Mouse (Mus musculus): ENCODE results near the gene Olfr1240. TPM values are rescaled to one million over a fixed set of nuclear protein-coding genes. Genes with fewer than 3 reads are reported as not detected.

Olfr1240 gene
- polyA plus RNA-seq (2014; fragmentation: Nextera tagmentation; extraction: Ambion mirVana): not detected in 2 replicates

DNA sequence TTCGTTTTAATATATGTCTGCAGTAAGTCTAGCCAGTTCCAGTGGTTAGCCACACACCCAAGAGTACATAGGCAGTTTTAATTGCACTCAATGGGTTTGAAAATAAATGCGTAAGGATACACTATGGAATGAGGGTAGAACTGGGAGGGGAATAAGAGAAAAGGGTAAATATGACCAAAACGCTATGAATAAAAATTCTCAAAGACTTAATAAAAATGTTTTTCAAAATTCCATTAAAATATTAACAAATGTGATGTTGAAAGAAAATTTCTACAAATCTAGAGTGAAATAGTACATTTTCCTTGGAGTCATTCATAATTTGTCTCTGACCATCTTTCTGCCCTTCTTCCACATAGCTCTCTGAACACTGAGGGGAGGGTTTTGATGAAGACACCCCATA, at the start of gene Olfr1240:
Gene Olfr1240, minus strand, starts transcription at position 101 of the 400 bp plus-strand sequence.
- Histone ChIP-seq H3K4me2 (ENCODE audit: low read length) (no peak within 1 kb of the TSS), H3K9me3 (ENCODE audit: control insufficient read depth, low read length) (no peaks in the 10 kb centered on the region), H3K9ac (ENCODE audit: low read length) (no peak within 1 kb of the TSS), H3K36me3 (ENCODE audit: control insufficient read depth, insufficient read depth, low read length) (no peaks in the 10 kb centered on the region), H3K27me3 (replicated peaks; ENCODE audit: control insufficient read depth, insufficient read depth, low read length) (no peaks in the 10 kb centered on the region), H3K4me1 (replicated peaks; ENCODE audit: control insufficient read depth, insufficient read depth, low read length) (no peaks in the 10 kb centered on the region), H3K27ac (ENCODE audit: low read depth) (no peak within 1 kb of the TSS), H3K4me3 (ENCODE audit: low read depth, low read length) (no peak within 1 kb of the TSS)
- ATAC-seq (replicated peaks; ENCODE audit: low FRiP score, low TSS enrichment, low read depth) (no peak), DNase-seq (ENCODE audit: low spot score) (no peak)
- WGBS: 84% methylated on average over 3 of the region's 3 CpGs

- DNase-seq (ENCODE audit: low spot score) (no peak), ATAC-seq (replicated peaks; ENCODE audit: low FRiP score, low TSS enrichment, low read depth) (no peak)
- Histone ChIP-seq H3K27ac (ENCODE audit: low read depth) (no peak within 1 kb of the TSS), H3K4me3 (ENCODE audit: low read depth, low read length) (no peak within 1 kb of the TSS), H3K36me3 (ENCODE audit: control insufficient read depth, insufficient read depth, low read length) (no peaks in the 10 kb centered on the region), H3K9me3 (ENCODE audit: control insufficient read depth, low read length) (no peaks in the 10 kb centered on the region), H3K27me3 (replicated peaks; ENCODE audit: control insufficient read depth, insufficient read depth, low read length) (no peaks in the 10 kb centered on the region), H3K4me1 (replicated peaks; ENCODE audit: control insufficient read depth, insufficient read depth, low read length) (no peaks in the 10 kb centered on the region), H3K9ac (ENCODE audit: low read length) (no peak within 1 kb of the TSS), H3K4me2 (ENCODE audit: low read length) (no peak within 1 kb of the TSS)
These were observed 44.2 kb upstream of the Olfr1240 start, which contains the start of gene Olfr1241 for GRCm38 (mm10) chr2:89487026-89487425. Gene Olfr1241 (minus strand): TSS chr2:89487126.

GRCm38 (mm10) chr2:89420307-89420706, 22.5 kb downstream of the Olfr1240 start, which contains the start of gene Olfr1239:
Gene Olfr1239 (minus strand): TSS chr2:89420407.
- 89% methylated on average over 2 of the region's 2 CpGs for WGBS
- H3K4me3 ChIP-seq (ENCODE audit: low read depth, low read length): no peak within 1 kb of the TSS
- no peak within 1 kb of the TSS for H3K4me2 ChIP-seq (ENCODE audit: low read length)
- no peaks in the 10 kb centered on the region for H3K4me1 ChIP-seq (replicated peaks; ENCODE audit: control insufficient read depth, insufficient read depth, low read length)
- DNase-seq (ENCODE audit: low spot score) (no peak), ATAC-seq (replicated peaks; ENCODE audit: low FRiP score, low TSS enrichment, low read depth) (no peak)
- no peak within 1 kb of the TSS for H3K27ac ChIP-seq (ENCODE audit: low read depth)
- no peaks in the 10 kb centered on the region for H3K9me3 ChIP-seq (ENCODE audit: control insufficient read depth, low read length)
- H3K27me3 ChIP-seq (replicated peaks; ENCODE audit: control insufficient read depth, insufficient read depth, low read length): no peaks in the 10 kb centered on the region
- H3K9ac ChIP-seq (ENCODE audit: low read length): no peak within 1 kb of the TSS
- no peaks in the 10 kb centered on the region for H3K36me3 ChIP-seq (ENCODE audit: control insufficient read depth, insufficient read depth, low read length)

GRCm38 (mm10) chr2:89414557-89414956, 28.2 kb downstream of the Olfr1240 start:
- H3K27ac ChIP-seq (ENCODE audit: low read depth): no peak overlapping the region
- no peak overlapping the region for H3K4me2 ChIP-seq (ENCODE audit: low read length)
- no peak overlapping the region for H3K9ac ChIP-seq (ENCODE audit: low read length)
- H3K9me3 ChIP-seq (ENCODE audit: control insufficient read depth, low read length): no peaks in the 10 kb centered on the region
- no peak overlapping the region for H3K4me3 ChIP-seq (ENCODE audit: low read depth, low read length)
- DNase-seq (ENCODE audit: low spot score) (no peak), ATAC-seq (replicated peaks; ENCODE audit: low FRiP score, low TSS enrichment, low read depth) (no peak)
- H3K4me1 ChIP-seq (replicated peaks; ENCODE audit: control insufficient read depth, insufficient read depth, low read length): no peaks in the 10 kb centered on the region
- WGBS: 72% methylated on average over 1 of the region's 1 CpGs
- no peaks in the 10 kb centered on the region for H3K36me3 ChIP-seq (ENCODE audit: control insufficient read depth, insufficient read depth, low read length)
- H3K27me3 ChIP-seq (replicated peaks; ENCODE audit: control insufficient read depth, insufficient read depth, low read length): no peaks in the 10 kb centered on the region

- Histone ChIP-seq H3K4me2 (ENCODE audit: low read length) (no peak within 1 kb of the TSS), H3K4me3 (ENCODE audit: low read depth, low read length) (no peak within 1 kb of the TSS), H3K4me1 (replicated peaks; ENCODE audit: control insufficient read depth, insufficient read depth, low read length) (no peaks in the 10 kb centered on the region), H3K27me3 (replicated peaks; ENCODE audit: control insufficient read depth, insufficient read depth, low read length) (no peaks in the 10 kb centered on the region), H3K9ac (ENCODE audit: low read length) (no peak within 1 kb of the TSS), H3K36me3 (ENCODE audit: control insufficient read depth, insufficient read depth, low read length) (no peaks in the 10 kb centered on the region), H3K27ac (ENCODE audit: low read depth) (no peak within 1 kb of the TSS), H3K9me3 (ENCODE audit: control insufficient read depth, low read length) (no peaks in the 10 kb centered on the region)
- ATAC-seq (replicated peaks; ENCODE audit: low FRiP score, low TSS enrichment, low read depth): no peak
- DNase-seq (ENCODE audit: low spot score): no peak
- WGBS: 91% methylated on average over 2 of the region's 2 CpGs
These were observed 33.2 kb downstream of the Olfr1240 start, which contains the start of gene Olfr1238 for GRCm38 (mm10) chr2:89409576-89409975. Gene Olfr1238 (minus strand): TSS chr2:89409676.

- Histone ChIP-seq H3K27me3 (replicated peaks; ENCODE audit: control insufficient read depth, insufficient read depth, low read length) (no peaks in the 10 kb centered on the region), H3K9me3 (ENCODE audit: control insufficient read depth, low read length) (no peaks in the 10 kb centered on the region), H3K27ac (ENCODE audit: low read depth) (no peak overlapping the region), H3K36me3 (ENCODE audit: control insufficient read depth, insufficient read depth, low read length) (no peaks in the 10 kb centered on the region), H3K4me3 (ENCODE audit: low read depth, low read length) (no peak overlapping the region), H3K4me1 (replicated peaks; ENCODE audit: control insufficient read depth, insufficient read depth, low read length) (no peaks in the 10 kb centered on the region), H3K9ac (ENCODE audit: low read length) (no peak overlapping the region), H3K4me2 (ENCODE audit: low read length) (no peak overlapping the region)
- ATAC-seq (replicated peaks; ENCODE audit: low FRiP score, low TSS enrichment, low read depth) (no peak), DNase-seq (ENCODE audit: low spot score) (no peak)
- WGBS: 51% methylated on average over 1 of the region's 1 CpGs
These were observed 41.9 kb downstream of the Olfr1240 start for GRCm38 (mm10) chr2:89400882-89401281.

Other genes with a start within 250 kb of the Olfr1240 start
- gene Olfr1226, start 243.0 kb downstream of the Olfr1240 start, polyA plus RNA-seq (2014; fragmentation: Nextera tagmentation; extraction: Ambion mirVana): not detected in 2 replicates
- gene Olfr1228, start 188.9 kb downstream of the Olfr1240 start, polyA plus RNA-seq (2014; fragmentation: Nextera tagmentation; extraction: Ambion mirVana): not detected in 2 replicates
- not detected in 2 replicates for gene Olfr1229, start 155.0 kb downstream of the Olfr1240 start, polyA plus RNA-seq (2014; fragmentation: Nextera tagmentation; extraction: Ambion mirVana)
- not detected in 2 replicates for gene Olfr1230, start 145.7 kb downstream of the Olfr1240 start, polyA plus RNA-seq (2014; fragmentation: Nextera tagmentation; extraction: Ambion mirVana)
- not detected in 2 replicates for gene Olfr1231, start 135.9 kb downstream of the Olfr1240 start, polyA plus RNA-seq (2014; fragmentation: Nextera tagmentation; extraction: Ambion mirVana)
- not detected in 2 replicates for gene Olfr1232, start 113.3 kb downstream of the Olfr1240 start, polyA plus RNA-seq (2014; fragmentation: Nextera tagmentation; extraction: Ambion mirVana)
- gene Olfr1233, start 100.6 kb downstream of the Olfr1240 start, polyA plus RNA-seq (2014; fragmentation: Nextera tagmentation; extraction: Ambion mirVana): not detected in 2 replicates
- not detected in 2 replicates for gene Olfr1234, start 78.1 kb downstream of the Olfr1240 start, polyA plus RNA-seq (2014; fragmentation: Nextera tagmentation; extraction: Ambion mirVana)
- not detected in 2 replicates for gene Olfr1238, start 33.3 kb downstream of the Olfr1240 start, polyA plus RNA-seq (2014; fragmentation: Nextera tagmentation; extraction: Ambion mirVana)
- not detected in 2 replicates for gene Olfr1239, start 22.6 kb downstream of the Olfr1240 start, polyA plus RNA-seq (2014; fragmentation: Nextera tagmentation; extraction: Ambion mirVana)
- gene Olfr1241, start 44.1 kb upstream of the Olfr1240 start, polyA plus RNA-seq (2014; fragmentation: Nextera tagmentation; extraction: Ambion mirVana): not detected in 2 replicates
- not detected in 2 replicates for gene Olfr1242, start 55.3 kb upstream of the Olfr1240 start, polyA plus RNA-seq (2014; fragmentation: Nextera tagmentation; extraction: Ambion mirVana)
- gene Olfr1243, start 88.5 kb upstream of the Olfr1240 start, polyA plus RNA-seq (2014; fragmentation: Nextera tagmentation; extraction: Ambion mirVana): not detected in 2 replicates
- gene Olfr1245, start 135.4 kb upstream of the Olfr1240 start, polyA plus RNA-seq (2014; fragmentation: Nextera tagmentation; extraction: Ambion mirVana): not detected in 2 replicates
- not detected in 2 replicates for gene Olfr1246, start 150.2 kb upstream of the Olfr1240 start, polyA plus RNA-seq (2014; fragmentation: Nextera tagmentation; extraction: Ambion mirVana)
- gene Olfr1247, start 171.1 kb upstream of the Olfr1240 start, polyA plus RNA-seq (2014; fragmentation: Nextera tagmentation; extraction: Ambion mirVana): not detected in 2 replicates
- gene Olfr1248, start 175.2 kb upstream of the Olfr1240 start, polyA plus RNA-seq (2014; fragmentation: Nextera tagmentation; extraction: Ambion mirVana): not detected in 2 replicates
- gene Olfr1249, start 192.0 kb upstream of the Olfr1240 start, polyA plus RNA-seq (2014; fragmentation: Nextera tagmentation; extraction: Ambion mirVana): not detected in 2 replicates
- not detected in 2 replicates for gene Olfr1250, start 218.5 kb upstream of the Olfr1240 start, polyA plus RNA-seq (2014; fragmentation: Nextera tagmentation; extraction: Ambion mirVana)
- gene Olfr1251, start 228.9 kb upstream of the Olfr1240 start, polyA plus RNA-seq (2014; fragmentation: Nextera tagmentation; extraction: Ambion mirVana): not detected in 2 replicates